Mouse (Mus musculus) stomach, embryonic 15.5 days (tissue): ENCODE results near the gene Fam243. TPM values are rescaled to one million over a fixed set of nuclear protein-coding genes. Genes with fewer than 3 reads are reported as not detected.

Source experiments
- ATAC-seq: fragments of 200-750 bp; cut with Nextera tagmentation; 2 replicates; pipeline ENCODE4 v1.8.0; 2017; ENCODE audit warnings: low read depth, moderate number of reproducible peaks, moderate TSS enrichment; ENCODE audit not compliant: insufficient read depth, low FRiP score
- H3K27ac ChIP-seq: fragments of 300-500 bp; sonication (generic); 2 replicates; pipeline ENCODE4 v1.5.1; 2015; ENCODE audit warnings: mild to moderate bottlenecking, inconsistent platforms
- H3K27me3 ChIP-seq: fragments of 300-500 bp; sonication (generic); replicated peaks from 2 replicates; pipeline ENCODE4 v1.6.1; 2015; ENCODE audit warnings: inconsistent platforms
- H3K36me3 ChIP-seq: fragments of 300-500 bp; sonication (generic); 2 replicates; pipeline ENCODE4 v1.6.1; 2015; ENCODE audit warnings: inconsistent platforms
- H3K4me1 ChIP-seq: fragments of 300-500 bp; sonication (generic); 2 replicates; pipeline ENCODE4 v1.6.1; 2015; ENCODE audit warnings: inconsistent platforms
- H3K4me2 ChIP-seq: fragments of 300-500 bp; sonication (generic); 2 replicates; pipeline ENCODE4 v1.6.1; 2015; ENCODE audit warnings: mild to moderate bottlenecking, inconsistent platforms
- H3K4me3 ChIP-seq: fragments of 300-500 bp; sonication (generic); replicated peaks from 2 replicates; pipeline ENCODE4 v1.5.1; 2015; ENCODE audit warnings: inconsistent platforms
- H3K9ac ChIP-seq: fragments of 300-500 bp; sonication (generic); 2 replicates; pipeline ENCODE4 v1.6.1; 2015; ENCODE audit warnings: inconsistent platforms
- H3K9me3 ChIP-seq: fragments of 300-500 bp; sonication (generic); 2 replicates; pipeline ENCODE4 v1.6.1; 2016; ENCODE audit warnings: inconsistent platforms
- WGBS: fragments of 180-500 bp; shearing (Covaris S2); methylation state at CpG from one replicate; pipeline ENCODE4 v1.1.7; 2015; 5-methylcytosine and 5-hydroxymethylcytosine counted together
- polyA plus RNA-seq: library from polyadenylated mRNA; unstranded; fragments of >200 nt; fragmentation: Nextera tagmentation; extraction: Ambion mirVana; gene quantifications from 2 replicates; pipeline ENCODE4 v1.2.1, GENCODE M21; 2015

The Fam243 gene
- polyA plus RNA-seq, 1 experiment from 2014 or later: not detected

DNA sequence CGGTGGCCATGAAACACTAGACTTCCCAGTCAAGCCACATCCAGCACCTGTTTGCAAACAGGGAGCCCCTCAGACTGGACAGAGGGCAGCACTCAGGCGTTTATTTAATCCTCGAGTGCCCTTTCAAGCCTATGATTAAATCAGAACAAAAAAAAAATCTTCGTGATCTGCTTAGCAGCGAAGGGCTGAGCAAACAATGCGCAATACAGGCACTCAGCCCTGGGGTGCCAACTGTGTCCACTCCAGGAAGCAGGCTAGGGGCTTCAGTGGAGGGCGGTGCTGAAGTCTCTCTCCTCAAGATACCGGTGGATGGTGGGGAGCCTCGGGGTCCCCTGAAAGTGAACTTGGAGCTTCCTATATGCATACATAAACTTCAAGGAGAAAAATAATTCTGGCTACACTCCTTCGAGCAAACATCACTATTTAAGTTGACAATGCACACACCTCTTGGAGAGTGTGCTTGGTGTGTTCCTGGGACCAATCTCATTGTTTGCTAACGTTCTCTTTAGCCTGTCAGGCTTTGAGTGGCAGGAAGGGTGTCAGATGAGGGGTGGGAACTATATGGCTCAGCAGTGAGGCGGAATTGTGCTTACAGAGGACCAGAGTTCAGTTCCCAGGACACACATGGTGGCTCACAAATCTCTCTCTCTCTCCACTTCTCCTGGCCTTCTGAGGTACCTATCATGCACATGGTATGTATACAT is 26.8 kb downstream of the Fam243 start:
- ATAC-seq: 0 out of 2 replicates have a peak, but pooled peaks have one; percentile 50
- Histone ChIP-seq H3K27ac (no peak overlapping the region), H3K27me3 (no peaks in the 10 kb centered on the region), H3K4me3 (no peak overlapping the region), H3K9ac (no peak overlapping the region), H3K9me3 (no peaks in the 10 kb centered on the region), H3K36me3 (no peaks in the 10 kb centered on the region), H3K4me1 (no peaks in the 10 kb centered on the region), H3K4me2 (no peak overlapping the region)
- WGBS: 48% methylated on average over 12 of the region's 12 CpGs

DNA sequence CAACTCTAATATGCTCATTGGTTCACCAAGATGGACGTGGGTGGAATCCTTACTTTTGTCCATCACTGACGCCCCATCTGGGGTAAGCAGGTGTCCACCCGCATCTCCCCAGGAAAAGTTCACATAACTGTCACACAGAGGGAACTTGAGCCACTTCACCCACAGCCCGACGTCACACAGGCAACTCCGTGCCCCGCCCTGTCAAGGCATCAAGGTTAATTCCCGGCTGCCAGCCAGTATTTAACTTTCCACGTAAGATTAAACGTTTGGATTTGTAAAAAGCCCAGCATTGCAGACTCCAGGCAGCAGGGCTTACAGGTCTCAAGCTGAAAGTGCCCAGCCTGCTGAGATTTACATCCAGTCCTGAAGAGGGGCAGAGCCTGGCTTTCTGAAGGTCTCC is 29.1 kb downstream of the Fam243 start, which contains the start of gene Kcne2:
Gene Kcne2, plus strand, starts transcription at position 289 of the 400 bp plus-strand sequence.
- Histone ChIP-seq H3K4me1 (no peaks in the 10 kb centered on the region), H3K9ac (no peak within 1 kb of the TSS), H3K4me3 (no peak within 1 kb of the TSS), H3K9me3 (no peaks in the 10 kb centered on the region), H3K27me3 (no peaks in the 10 kb centered on the region), H3K27ac (no peak within 1 kb of the TSS), H3K4me2 (no peak within 1 kb of the TSS), H3K36me3 (no peaks in the 10 kb centered on the region)
- ATAC-seq: no peak
- 48% methylated on average over 10 of the region's 10 CpGs for WGBS

DNA sequence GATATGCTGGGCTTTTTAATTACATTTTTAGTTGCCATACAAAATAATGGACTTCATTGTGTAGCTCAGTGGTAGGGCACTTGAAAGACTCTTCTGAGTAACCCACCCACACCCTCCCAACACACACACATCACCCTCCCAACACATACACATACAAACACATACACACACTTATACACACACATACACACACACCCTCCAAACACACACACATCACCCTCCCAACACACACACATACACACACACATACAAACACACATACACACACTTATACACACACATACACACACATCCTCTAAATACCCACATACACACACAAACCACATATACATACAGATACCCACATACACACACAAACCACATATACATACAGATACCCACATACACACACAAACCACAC is 31.2 kb downstream of the Fam243 start:
- no peaks in the 10 kb centered on the region for H3K9me3 ChIP-seq
- H3K36me3 ChIP-seq: no peaks in the 10 kb centered on the region
- H3K9ac ChIP-seq: no peak overlapping the region
- no peak overlapping the region for H3K4me3 ChIP-seq
- H3K4me1 ChIP-seq: no peaks in the 10 kb centered on the region
- ATAC-seq: no peak
- no peak overlapping the region for H3K27ac ChIP-seq
- no peaks in the 10 kb centered on the region for H3K27me3 ChIP-seq
- H3K4me2 ChIP-seq: no peak overlapping the region

DNA sequence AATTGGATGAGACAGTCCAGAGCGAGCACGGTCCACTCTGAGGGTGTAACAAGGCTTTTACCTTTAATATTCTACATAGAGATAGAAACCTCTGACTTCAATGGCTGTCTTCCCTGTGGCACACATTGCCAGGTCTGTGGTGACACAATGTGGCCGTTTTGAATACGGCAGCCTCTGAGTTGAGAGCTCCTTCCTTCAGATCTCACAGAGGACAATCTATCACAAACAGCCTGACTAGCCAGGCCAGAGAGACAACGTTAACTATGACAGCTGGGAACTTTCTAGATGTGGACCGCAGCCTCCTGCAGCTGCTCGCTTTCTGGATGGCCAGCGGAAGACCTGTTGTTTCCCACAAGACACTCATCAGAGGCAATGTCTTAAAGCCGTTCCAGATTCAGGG is 32.5 kb downstream of the Fam243 start:
- Histone ChIP-seq H3K4me2 (no peak overlapping the region), H3K4me3 (no peak overlapping the region), H3K4me1 (no peaks in the 10 kb centered on the region), H3K27me3 (no peaks in the 10 kb centered on the region), H3K9ac (no peak overlapping the region), H3K27ac (no peak overlapping the region), H3K36me3 (no peaks in the 10 kb centered on the region), H3K9me3 (no peaks in the 10 kb centered on the region)
- WGBS: 60% methylated on average over 9 of the region's 9 CpGs
- ATAC-seq: no peak

DNA sequence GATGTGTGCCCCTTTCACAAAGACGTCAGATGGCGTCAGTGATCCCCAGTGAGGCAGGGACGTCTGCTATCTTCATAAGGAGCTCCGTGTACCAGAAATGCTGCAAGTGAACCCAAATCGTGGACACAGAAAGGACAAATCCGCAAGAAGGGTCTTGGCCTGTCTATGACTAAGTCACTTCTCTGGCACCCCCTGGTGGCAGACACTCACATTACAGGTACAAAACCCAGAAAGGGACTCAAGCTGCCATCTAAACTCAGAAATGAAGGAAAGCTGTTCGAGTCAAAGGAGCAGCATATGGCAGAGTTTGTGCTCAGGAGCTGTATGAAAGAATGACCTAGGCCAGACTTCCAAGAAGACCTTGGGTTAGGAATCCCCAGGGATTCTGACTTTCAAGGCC is 34.6 kb downstream of the Fam243 start:
- WGBS: 11% methylated on average over 7 of the region's 7 CpGs
- no peak overlapping the region for H3K9ac ChIP-seq
- H3K9me3 ChIP-seq: no peaks in the 10 kb centered on the region
- no peaks in the 10 kb centered on the region for H3K36me3 ChIP-seq
- no peak overlapping the region for H3K27ac ChIP-seq
- H3K27me3 ChIP-seq: no peaks in the 10 kb centered on the region
- ATAC-seq: 0 out of 2 replicates have a peak, but pooled peaks have one; percentile 18
- H3K4me2 ChIP-seq: no peak overlapping the region
- no peaks in the 10 kb centered on the region for H3K4me1 ChIP-seq
- H3K4me3 ChIP-seq: no peak overlapping the region

DNA sequence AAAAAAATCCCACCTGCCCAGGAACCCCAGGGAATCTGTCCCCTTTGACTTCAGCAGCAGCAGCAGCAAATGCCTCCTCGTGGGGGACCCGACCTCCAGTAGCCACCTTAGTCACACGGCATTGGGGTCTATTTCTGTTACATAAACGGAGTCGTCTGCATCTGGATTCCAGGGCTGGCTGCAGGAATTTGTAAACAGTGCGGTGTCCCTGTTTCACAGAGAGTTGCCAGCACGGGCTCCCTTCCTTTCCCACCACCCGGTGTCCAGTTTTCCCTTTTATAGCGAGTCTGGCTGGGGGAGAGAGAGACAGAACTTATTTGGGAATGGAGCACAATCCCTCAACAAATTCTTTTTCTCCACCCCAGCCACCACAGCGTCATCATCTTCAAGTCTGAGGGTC is 36.2 kb downstream of the Fam243 start:
- no peak for ATAC-seq
- 20% methylated on average over 10 of the region's 10 CpGs for WGBS
- Histone ChIP-seq H3K27me3 (no peaks in the 10 kb centered on the region), H3K4me3 (no peak overlapping the region), H3K27ac (no peak overlapping the region), H3K9ac (no peak overlapping the region), H3K9me3 (no peaks in the 10 kb centered on the region), H3K4me1 (no peaks in the 10 kb centered on the region), H3K4me2 (no peak overlapping the region), H3K36me3 (no peaks in the 10 kb centered on the region)

DNA sequence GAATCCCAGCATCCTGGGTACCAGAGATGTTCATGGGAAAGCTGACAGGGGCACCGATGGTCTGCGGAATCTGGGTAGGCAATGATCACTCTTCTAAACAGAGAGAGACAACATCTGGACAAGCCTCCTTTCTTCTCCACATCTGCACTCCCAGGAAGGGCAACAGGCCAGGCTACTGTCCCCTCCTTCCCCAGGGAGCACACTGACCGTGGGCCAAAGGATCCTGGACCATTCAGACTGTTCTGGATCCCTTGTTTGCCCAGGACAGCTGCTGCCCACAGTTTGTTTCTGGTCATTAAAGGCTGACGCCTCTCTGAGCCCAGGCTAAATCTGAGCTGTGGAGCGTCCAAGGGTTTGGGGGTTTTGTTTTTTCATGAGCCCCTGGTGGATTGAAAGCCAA is 38.6 kb downstream of the Fam243 start:
- Histone ChIP-seq H3K9me3 (no peaks in the 10 kb centered on the region), H3K9ac (no peak overlapping the region)

DNA sequence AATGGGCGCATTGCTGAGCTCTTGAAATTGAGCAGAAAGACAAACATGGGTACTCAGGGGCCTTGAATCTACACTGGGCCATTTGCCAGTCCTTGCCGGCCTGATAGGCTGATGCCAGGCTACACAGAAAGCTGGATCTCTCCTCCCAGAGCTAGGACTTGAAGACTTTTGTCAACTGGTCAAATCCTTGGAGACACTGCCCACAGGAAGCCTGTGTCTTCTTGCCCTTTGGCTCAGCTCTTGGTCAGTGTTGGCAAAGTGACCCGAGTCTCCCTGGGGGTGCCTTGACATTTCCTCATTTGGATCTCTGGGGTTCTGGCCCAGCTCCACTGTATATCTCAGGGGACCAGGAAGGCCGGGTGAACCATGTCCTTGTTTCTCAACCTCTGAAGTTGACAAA is 45.7 kb downstream of the Fam243 start:
- H3K27me3 ChIP-seq: no peaks in the 10 kb centered on the region
- H3K4me2 ChIP-seq: no peak overlapping the region
- no peaks in the 10 kb centered on the region for H3K36me3 ChIP-seq
- no peaks in the 10 kb centered on the region for H3K4me1 ChIP-seq
- 80% methylated on average over 4 of the region's 4 CpGs for WGBS
- ATAC-seq: no peak
- H3K27ac ChIP-seq: no peak overlapping the region
- H3K9ac ChIP-seq: no peak overlapping the region
- no peaks in the 10 kb centered on the region for H3K9me3 ChIP-seq
- no peak overlapping the region for H3K4me3 ChIP-seq

More for the DNA sequence above, 38.6 kb downstream of the Fam243 start:
- Histone ChIP-seq H3K27me3 (no peaks in the 10 kb centered on the region), H3K27ac (no peak overlapping the region), H3K36me3 (no peaks in the 10 kb centered on the region), H3K4me2 (no peak overlapping the region), H3K4me3 (no peak overlapping the region), H3K4me1 (no peaks in the 10 kb centered on the region)
- ATAC-seq: no peak
- WGBS: 83% methylated on average over 5 of the region's 5 CpGs

DNA sequence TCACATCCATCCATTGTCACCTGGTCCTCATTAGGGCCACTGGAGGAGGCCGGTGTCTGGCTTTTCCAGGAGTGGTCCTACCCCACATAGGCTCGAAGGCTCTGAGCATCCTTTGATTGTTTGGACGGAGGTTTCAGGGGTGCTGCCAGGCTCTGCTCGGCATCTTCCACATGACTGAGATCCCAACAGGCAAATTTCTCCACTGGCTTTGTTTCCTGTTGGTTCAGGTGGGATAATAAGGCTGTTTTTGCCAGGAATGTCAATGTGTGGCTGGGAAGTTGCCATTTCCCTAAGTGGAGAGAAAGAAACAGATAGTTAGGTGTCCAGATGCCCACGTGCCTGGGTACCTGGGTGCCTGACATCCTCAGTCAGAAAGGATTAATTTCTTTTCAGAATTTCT is 46.7 kb downstream of the Fam243 start:
- Histone ChIP-seq H3K27me3 (no peaks in the 10 kb centered on the region), H3K27ac (no peak overlapping the region), H3K4me1 (no peaks in the 10 kb centered on the region), H3K9ac (no peak overlapping the region), H3K4me2 (no peak overlapping the region), H3K4me3 (no peak overlapping the region), H3K36me3 (no peaks in the 10 kb centered on the region), H3K9me3 (no peaks in the 10 kb centered on the region)
- 78% methylated on average over 5 of the region's 5 CpGs for WGBS
- ATAC-seq: no peak

Other genes starting within 250 kb of the Fam243 start
- 2.5 and 3.0 TPM in 2 replicates for gene Kcne2, start 29.1 kb downstream of the Fam243 start, polyA plus RNA-seq
- 136 and 143 TPM in 2 replicates for gene Smim11, start 20.2 kb downstream of the Fam243 start, polyA plus RNA-seq
- 0.22 and 0.60 TPM in 2 replicates for gene Kcne1, start 38.0 kb upstream of the Fam243 start, polyA plus RNA-seq
- gene Rcan1, start 149.4 kb upstream of the Fam243 start, polyA plus RNA-seq: 24.5 TPM in 2 replicates
- gene Clic6, start 164.3 kb upstream of the Fam243 start, polyA plus RNA-seq: 38.5 and 43.9 TPM in 2 replicates